Mouse (Mus musculus): Measurements from ENCODE around the gene Gm10382. TPM values are rescaled to one million over a fixed set of nuclear protein-coding genes. Genes with fewer than 3 reads are reported as not detected.
A peak's percentile ranks its signal among the peaks of the same experiment; 100 is the strongest.

Gene Gm10382
- polyA plus RNA-seq, 1 experiment from 2014 or later, result not detected

DNA sequence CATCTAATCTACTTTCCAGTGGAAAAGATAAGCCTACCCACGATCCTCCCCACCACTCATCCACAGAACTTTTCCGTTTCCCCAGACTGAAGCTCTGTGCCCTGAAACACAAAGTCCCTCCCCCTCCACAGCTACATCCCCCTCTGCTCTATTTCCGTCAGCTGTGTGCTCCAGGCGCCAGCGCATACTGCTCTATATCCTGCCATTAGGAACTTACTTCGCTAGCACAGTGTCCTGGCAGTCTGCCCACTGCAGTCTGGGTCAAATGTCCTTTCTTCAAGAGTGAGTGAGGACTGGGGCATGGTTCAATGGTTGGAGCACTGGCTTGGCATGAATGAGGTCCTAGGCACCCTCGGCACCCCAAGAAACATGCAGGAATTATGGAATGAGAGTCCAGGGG, 25.2 kb upstream of the Gm10382 start:
- H3K4me1 ChIP-seq (ENCODE audit: control insufficient read depth, insufficient read depth, low read length), result no peaks in the 10 kb centered on the region
- no peaks in the 10 kb centered on the region for H3K9me3 ChIP-seq (ENCODE audit: control insufficient read depth, low read length)
- H3K36me3 ChIP-seq (ENCODE audit: control insufficient read depth, insufficient read depth, low read length), result no peaks in the 10 kb centered on the region
- no peak overlapping the region for H3K27ac ChIP-seq (ENCODE audit: low read depth, low read length)
- 90% methylated on average over 7 of the region's 7 CpGs for WGBS
- no peak overlapping the region for H3K4me2 ChIP-seq (ENCODE audit: low read depth)
- ATAC-seq (ENCODE audit: insufficient read depth, low FRiP score, low TSS enrichment), result no peak
- no peak for DNase-seq (ENCODE audit: low spot score)
- H3K9ac ChIP-seq (ENCODE audit: low read length), result no peak overlapping the region
- H3K4me3 ChIP-seq (ENCODE audit: low read depth, low read length), result no peak overlapping the region
- H3K27me3 ChIP-seq (ENCODE audit: control insufficient read depth, insufficient read depth, low read length), result no peaks in the 10 kb centered on the region

DNA sequence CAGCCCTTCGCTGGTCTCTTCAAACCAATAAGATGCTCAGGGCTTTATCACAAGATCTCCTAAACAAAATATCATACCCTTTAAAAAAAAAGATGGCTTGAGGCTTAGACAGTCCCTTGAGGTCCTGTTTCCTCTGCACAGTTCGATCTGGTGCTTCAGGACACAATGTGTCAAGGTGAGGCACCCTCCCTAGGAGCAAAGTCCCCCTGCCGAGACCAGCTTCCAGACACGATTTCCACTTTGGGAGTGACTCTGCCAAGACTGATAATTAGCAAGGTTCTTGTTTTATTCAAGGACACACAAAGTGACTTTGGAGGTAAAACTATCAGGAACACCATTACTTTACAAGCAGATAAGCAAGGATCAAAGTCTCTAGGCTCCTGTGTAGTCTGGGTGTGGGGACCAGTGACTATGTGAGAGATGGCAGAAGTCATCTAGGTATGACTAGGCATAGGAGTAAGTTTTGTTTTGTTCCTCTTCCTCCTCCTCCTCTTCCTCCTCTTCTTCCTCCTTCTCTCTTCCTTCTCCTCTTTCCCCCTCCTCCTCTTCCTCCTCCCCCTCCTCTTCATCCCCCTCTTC, 24.2 kb upstream of the Gm10382 start:
- H3K27me3 ChIP-seq (ENCODE audit: control insufficient read depth, insufficient read depth, low read length), result no peaks in the 10 kb centered on the region
- H3K4me2 ChIP-seq (ENCODE audit: low read depth), result no peak overlapping the region
- no peak overlapping the region for H3K27ac ChIP-seq (ENCODE audit: low read depth, low read length)
- DNase-seq (ENCODE audit: low spot score) (no peak), ATAC-seq (ENCODE audit: insufficient read depth, low FRiP score, low TSS enrichment) (no peak)
- H3K4me1 ChIP-seq (ENCODE audit: control insufficient read depth, insufficient read depth, low read length), result no peaks in the 10 kb centered on the region
- no peaks in the 10 kb centered on the region for H3K9me3 ChIP-seq (ENCODE audit: control insufficient read depth, low read length)
- H3K36me3 ChIP-seq (ENCODE audit: control insufficient read depth, insufficient read depth, low read length), result no peaks in the 10 kb centered on the region
- no peak overlapping the region for H3K4me3 ChIP-seq (ENCODE audit: low read depth, low read length)
- no peak overlapping the region for H3K9ac ChIP-seq (ENCODE audit: low read length)
- WGBS, result 82% methylated on average over 4 of the region's 4 CpGs

DNA sequence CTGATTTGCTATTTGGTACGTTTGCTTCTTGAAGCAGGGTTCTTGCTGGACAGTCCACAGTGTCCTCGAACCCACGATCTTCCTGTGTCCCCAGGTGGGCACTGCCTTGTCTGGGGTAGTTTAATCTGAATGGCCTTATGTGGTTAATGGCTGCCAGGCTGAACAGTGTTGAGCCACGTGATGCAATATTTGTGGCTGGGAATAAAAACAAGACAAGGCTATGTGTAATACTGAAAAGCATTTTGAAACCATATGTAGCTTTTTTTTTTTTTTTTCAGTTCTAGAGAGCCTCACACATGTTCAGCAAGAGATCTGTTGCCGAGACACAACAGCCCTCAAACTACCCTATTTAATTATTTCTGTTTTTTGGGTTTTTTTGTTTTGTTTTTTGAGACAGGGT, 21.0 kb upstream of the Gm10382 start:
- Histone ChIP-seq H3K9me3 (ENCODE audit: control insufficient read depth, low read length) (no peaks in the 10 kb centered on the region), H3K4me2 (ENCODE audit: low read depth) (no peak overlapping the region), H3K9ac (ENCODE audit: low read length) (no peak overlapping the region), H3K36me3 (ENCODE audit: control insufficient read depth, insufficient read depth, low read length) (no peaks in the 10 kb centered on the region), H3K4me3 (ENCODE audit: low read depth, low read length) (no peak overlapping the region), H3K4me1 (ENCODE audit: control insufficient read depth, insufficient read depth, low read length) (no peaks in the 10 kb centered on the region), H3K27me3 (ENCODE audit: control insufficient read depth, insufficient read depth, low read length) (no peaks in the 10 kb centered on the region), H3K27ac (ENCODE audit: low read depth, low read length) (no peak overlapping the region)
- DNase-seq (ENCODE audit: low spot score), result no peak
- no peak for ATAC-seq (ENCODE audit: insufficient read depth, low FRiP score, low TSS enrichment)
- 65% methylated on average over 5 of the region's 5 CpGs for WGBS

DNA sequence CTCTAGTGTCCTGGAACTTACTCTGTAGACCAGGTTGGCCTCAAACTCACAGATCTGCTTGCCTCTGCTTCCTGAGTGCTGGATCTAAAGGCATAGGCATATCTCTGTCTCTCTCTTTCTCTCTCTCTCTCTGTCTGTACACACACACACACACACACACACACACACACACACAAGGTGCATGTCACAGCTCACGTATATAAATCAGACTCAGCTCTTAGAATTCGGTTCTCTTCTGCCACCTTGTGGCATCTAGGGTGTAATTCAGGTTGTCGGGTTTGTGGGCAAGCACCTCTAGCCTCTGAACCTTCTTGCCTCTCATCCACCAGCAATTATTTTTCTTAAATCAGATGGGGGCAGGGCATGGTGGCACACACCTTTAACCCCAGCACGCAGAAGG, 20.6 kb upstream of the Gm10382 start:
- H3K9me3 ChIP-seq (ENCODE audit: control insufficient read depth, low read length), result no peaks in the 10 kb centered on the region
- 1% methylated on average over 4 of the region's 4 CpGs for WGBS
- H3K9ac ChIP-seq (ENCODE audit: low read length), result no peak overlapping the region
- ATAC-seq (ENCODE audit: insufficient read depth, low FRiP score, low TSS enrichment) (no peak), DNase-seq (ENCODE audit: low spot score) (peak; percentile 55)
- no peak overlapping the region for H3K27ac ChIP-seq (ENCODE audit: low read depth, low read length)
- H3K27me3 ChIP-seq (ENCODE audit: control insufficient read depth, insufficient read depth, low read length), result no peaks in the 10 kb centered on the region
- no peak overlapping the region for H3K4me2 ChIP-seq (ENCODE audit: low read depth)
- H3K4me1 ChIP-seq (ENCODE audit: control insufficient read depth, insufficient read depth, low read length), result no peaks in the 10 kb centered on the region
- no peaks in the 10 kb centered on the region for H3K36me3 ChIP-seq (ENCODE audit: control insufficient read depth, insufficient read depth, low read length)
- no peak overlapping the region for H3K4me3 ChIP-seq (ENCODE audit: low read depth, low read length)

DNA sequence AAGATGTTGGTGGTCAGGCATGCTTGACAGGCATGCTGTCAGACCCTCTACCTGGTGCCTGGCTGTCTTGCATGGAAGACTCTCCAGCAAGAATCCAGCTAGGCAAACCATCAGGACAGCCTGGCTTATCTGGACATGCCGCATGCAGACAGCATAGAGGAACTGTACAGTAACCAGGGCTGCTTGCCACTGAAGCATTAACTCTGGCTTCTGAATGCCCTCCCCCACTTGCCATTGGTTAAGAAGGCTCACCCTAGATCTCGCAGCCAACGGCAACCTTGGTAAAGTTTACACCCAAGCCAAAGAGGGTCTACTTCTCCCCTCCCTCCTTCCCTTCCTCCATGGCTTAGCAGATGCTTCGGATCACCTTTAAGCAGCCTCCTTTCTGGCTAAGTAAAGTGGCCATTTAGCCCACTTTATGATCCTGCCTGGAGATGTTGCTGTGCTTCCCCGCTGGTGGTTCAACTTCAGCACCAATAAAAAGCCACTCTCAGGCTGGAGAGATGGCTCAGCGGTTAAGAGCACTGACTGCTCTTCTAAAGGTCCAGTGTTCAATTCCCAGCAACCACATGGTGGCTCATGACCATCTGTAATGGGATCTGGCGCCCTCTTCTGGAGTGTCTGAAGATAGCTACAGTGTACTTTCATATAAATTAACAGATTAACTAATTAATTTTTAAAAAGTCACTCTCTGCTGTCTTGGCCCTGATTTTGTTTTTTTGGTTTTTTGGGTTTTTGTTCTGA, 18.0 kb upstream of the Gm10382 start:
- H3K27ac ChIP-seq (ENCODE audit: low read depth, low read length), result no peak overlapping the region
- H3K27me3 ChIP-seq (ENCODE audit: control insufficient read depth, insufficient read depth, low read length), result no peaks in the 10 kb centered on the region
- ATAC-seq (ENCODE audit: insufficient read depth, low FRiP score, low TSS enrichment) (no peak), DNase-seq (ENCODE audit: low spot score) (no peak)
- no peaks in the 10 kb centered on the region for H3K9me3 ChIP-seq (ENCODE audit: control insufficient read depth, low read length)
- H3K4me2 ChIP-seq (ENCODE audit: low read depth), result no peak overlapping the region
- H3K36me3 ChIP-seq (ENCODE audit: control insufficient read depth, insufficient read depth, low read length), result no peaks in the 10 kb centered on the region
- H3K9ac ChIP-seq (ENCODE audit: low read length), result no peak overlapping the region
- H3K4me1 ChIP-seq (ENCODE audit: control insufficient read depth, insufficient read depth, low read length), result no peaks in the 10 kb centered on the region
- WGBS, result 62% methylated on average over 7 of the region's 7 CpGs
- no peak overlapping the region for H3K4me3 ChIP-seq (ENCODE audit: low read depth, low read length)

DNA sequence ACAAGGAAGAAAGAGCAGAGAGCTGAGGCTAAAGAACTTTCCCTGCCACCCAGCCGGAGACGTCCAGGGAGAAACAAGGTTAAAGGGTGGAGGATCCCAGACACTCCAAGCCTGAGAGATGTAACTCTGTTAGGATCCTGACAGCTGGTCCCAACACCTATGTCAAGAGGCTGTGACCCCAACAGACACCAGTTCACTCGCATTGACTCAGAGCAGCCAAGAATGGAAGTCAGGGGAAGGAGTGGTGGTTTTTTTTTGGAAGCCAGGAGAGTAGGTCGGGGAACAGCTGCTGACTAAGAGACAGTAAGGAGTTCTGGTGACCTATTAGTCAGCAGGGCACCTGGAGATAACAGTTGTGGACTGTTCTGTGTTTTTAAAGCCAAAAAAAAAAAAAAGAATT, 17.1 kb upstream of the Gm10382 start:
- ATAC-seq (ENCODE audit: insufficient read depth, low FRiP score, low TSS enrichment), result no peak
- no peaks in the 10 kb centered on the region for H3K36me3 ChIP-seq (ENCODE audit: control insufficient read depth, insufficient read depth, low read length)
- no peak overlapping the region for H3K4me2 ChIP-seq (ENCODE audit: low read depth)
- no peaks in the 10 kb centered on the region for H3K27me3 ChIP-seq (ENCODE audit: control insufficient read depth, insufficient read depth, low read length)
- no peak overlapping the region for H3K4me3 ChIP-seq (ENCODE audit: low read depth, low read length)
- no peaks in the 10 kb centered on the region for H3K4me1 ChIP-seq (ENCODE audit: control insufficient read depth, insufficient read depth, low read length)
- H3K9me3 ChIP-seq (ENCODE audit: control insufficient read depth, low read length), result no peaks in the 10 kb centered on the region
- DNase-seq (ENCODE audit: low spot score), result no peak
- WGBS, result 89% methylated on average over 4 of the region's 4 CpGs
- no peak overlapping the region for H3K27ac ChIP-seq (ENCODE audit: low read depth, low read length)
- no peak overlapping the region for H3K9ac ChIP-seq (ENCODE audit: low read length)

DNA sequence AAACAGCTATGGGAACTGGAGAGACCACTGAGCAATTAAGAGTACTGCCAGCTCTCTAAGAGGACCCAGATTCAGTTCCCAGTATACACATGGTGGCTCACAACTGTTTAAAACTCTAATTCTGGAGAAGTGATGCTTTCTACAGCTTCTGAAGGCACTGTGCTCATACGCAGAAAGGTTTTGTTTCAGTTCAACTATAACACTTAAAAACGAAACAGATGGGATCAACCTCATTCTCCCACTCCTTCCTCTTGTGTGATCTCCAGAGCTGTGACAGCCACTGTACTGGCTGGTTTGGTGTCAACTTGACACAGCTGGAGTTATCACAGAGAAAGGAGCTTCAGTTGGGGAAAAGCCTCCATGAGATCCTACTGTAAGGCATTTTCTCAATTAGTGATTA, 13.3 kb upstream of the Gm10382 start:
- Histone ChIP-seq H3K9ac (ENCODE audit: low read length) (no peak overlapping the region), H3K36me3 (ENCODE audit: control insufficient read depth, insufficient read depth, low read length) (no peaks in the 10 kb centered on the region), H3K9me3 (ENCODE audit: control insufficient read depth, low read length) (no peaks in the 10 kb centered on the region), H3K4me3 (ENCODE audit: low read depth, low read length) (no peak overlapping the region), H3K27me3 (ENCODE audit: control insufficient read depth, insufficient read depth, low read length) (no peaks in the 10 kb centered on the region), H3K4me1 (ENCODE audit: control insufficient read depth, insufficient read depth, low read length) (no peaks in the 10 kb centered on the region), H3K4me2 (ENCODE audit: low read depth) (no peak overlapping the region), H3K27ac (ENCODE audit: low read depth, low read length) (no peak overlapping the region)
- ATAC-seq (ENCODE audit: insufficient read depth, low FRiP score, low TSS enrichment) (no peak), DNase-seq (ENCODE audit: low spot score) (no peak)
- WGBS, result 92% methylated on average over 2 of the region's 2 CpGs

DNA sequence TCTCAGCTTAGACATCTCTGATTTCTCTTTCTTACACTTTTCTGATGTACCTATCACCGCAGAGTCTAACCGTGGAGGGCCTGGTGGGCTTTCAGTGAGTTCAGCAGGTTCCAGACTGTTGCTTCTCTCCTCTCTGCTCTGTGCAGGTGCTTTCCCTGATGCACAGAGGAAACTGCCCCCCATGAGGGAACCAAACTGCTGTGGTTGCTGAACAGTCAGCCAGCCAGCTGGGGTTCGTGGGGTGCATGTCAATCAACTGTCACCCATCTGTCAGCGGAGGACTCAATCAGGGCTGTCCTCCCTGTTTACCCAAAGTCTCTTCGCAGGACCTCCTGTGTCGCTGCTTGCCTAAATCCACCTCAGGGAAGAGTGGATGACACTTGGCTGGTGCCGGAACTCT, 11.9 kb upstream of the Gm10382 start:
- no peak overlapping the region for H3K27ac ChIP-seq (ENCODE audit: low read depth, low read length)
- no peaks in the 10 kb centered on the region for H3K9me3 ChIP-seq (ENCODE audit: control insufficient read depth, low read length)
- DNase-seq (ENCODE audit: low spot score) (no peak), ATAC-seq (ENCODE audit: insufficient read depth, low FRiP score, low TSS enrichment) (no peak)
- 74% methylated on average over 7 of the region's 7 CpGs for WGBS
- H3K4me2 ChIP-seq (ENCODE audit: low read depth), result no peak overlapping the region
- H3K27me3 ChIP-seq (ENCODE audit: control insufficient read depth, insufficient read depth, low read length), result no peaks in the 10 kb centered on the region
- no peaks in the 10 kb centered on the region for H3K4me1 ChIP-seq (ENCODE audit: control insufficient read depth, insufficient read depth, low read length)
- no peaks in the 10 kb centered on the region for H3K36me3 ChIP-seq (ENCODE audit: control insufficient read depth, insufficient read depth, low read length)
- H3K9ac ChIP-seq (ENCODE audit: low read length), result no peak overlapping the region
- no peak overlapping the region for H3K4me3 ChIP-seq (ENCODE audit: low read depth, low read length)

DNA sequence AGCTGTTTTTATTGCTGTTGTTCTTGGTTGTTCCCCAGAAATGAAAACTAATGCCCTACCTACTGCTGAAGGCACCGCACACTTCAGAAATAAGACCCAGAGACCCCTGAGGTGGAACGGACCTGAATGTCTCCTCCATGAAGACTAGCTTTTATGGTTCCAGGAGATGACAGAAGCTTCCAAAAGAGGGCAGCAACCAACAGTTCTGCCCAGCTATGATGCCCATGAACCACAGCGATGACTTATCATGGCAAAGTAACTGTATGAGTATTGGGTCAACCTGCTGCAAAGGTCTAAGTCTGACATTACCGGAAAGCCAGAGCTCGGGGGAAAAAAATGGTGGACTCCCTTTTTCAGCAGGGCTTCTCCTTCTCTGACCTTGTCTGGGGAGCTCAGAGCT, 10.2 kb upstream of the Gm10382 start:
- no peak overlapping the region for H3K27ac ChIP-seq (ENCODE audit: low read depth, low read length)
- H3K36me3 ChIP-seq (ENCODE audit: control insufficient read depth, insufficient read depth, low read length), result no peaks in the 10 kb centered on the region
- ATAC-seq (ENCODE audit: insufficient read depth, low FRiP score, low TSS enrichment), result no peak
- no peak overlapping the region for H3K4me2 ChIP-seq (ENCODE audit: low read depth)
- no peak overlapping the region for H3K9ac ChIP-seq (ENCODE audit: low read length)
- DNase-seq (ENCODE audit: low spot score), result no peak
- no peaks in the 10 kb centered on the region for H3K27me3 ChIP-seq (ENCODE audit: control insufficient read depth, insufficient read depth, low read length)
- H3K4me3 ChIP-seq (ENCODE audit: low read depth, low read length), result no peak overlapping the region
- WGBS, result 88% methylated on average over 5 of the region's 5 CpGs
- no peaks in the 10 kb centered on the region for H3K9me3 ChIP-seq (ENCODE audit: control insufficient read depth, low read length)
- H3K4me1 ChIP-seq (ENCODE audit: control insufficient read depth, insufficient read depth, low read length), result no peaks in the 10 kb centered on the region
